Mouse (Mus musculus): ENCODE measurements around the gene Zmym3.

The Zmym3 gene

DNA sequence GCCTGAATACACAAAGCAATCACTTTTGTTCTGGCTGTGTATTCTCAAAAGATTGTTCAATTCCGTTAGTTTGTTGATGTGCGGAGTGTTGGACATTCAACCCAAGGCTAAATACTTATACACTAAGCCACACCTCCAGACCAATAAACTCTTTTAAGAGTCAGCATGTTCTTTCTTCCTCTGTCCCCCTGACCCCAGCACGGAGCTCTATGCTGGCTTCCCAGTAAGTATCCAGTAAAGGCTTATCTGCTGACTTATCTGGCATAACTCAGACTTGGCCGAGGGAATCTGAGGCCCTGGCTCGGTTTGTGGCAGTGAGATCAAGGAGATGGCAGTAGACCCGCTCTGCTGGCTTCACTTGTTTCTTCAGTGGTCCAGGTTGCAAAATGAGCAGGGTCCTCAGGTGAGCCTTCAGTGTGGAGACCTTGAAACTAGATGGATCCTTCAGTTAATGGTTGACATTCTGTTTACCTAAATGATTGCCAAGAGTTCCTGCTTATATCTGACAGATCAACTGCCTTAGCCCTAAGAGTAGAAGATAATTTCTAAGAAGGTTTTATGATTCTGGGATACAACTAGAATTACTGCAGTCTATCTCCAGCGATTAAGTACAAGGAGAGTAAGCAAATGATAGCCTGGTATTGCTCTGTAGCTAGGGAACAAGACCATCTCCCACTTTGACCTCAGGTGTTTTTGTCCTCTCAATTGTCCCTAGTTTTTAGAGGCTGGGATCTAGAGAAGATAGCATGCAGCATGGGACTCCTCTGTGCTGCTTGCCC is 44.3 kb downstream of the Zmym3 start, which contains the start of gene Gjb1:
TSS of gene Gjb1 (plus strand) at position 189 of the 779 bp plus-strand sequence.
- no peak for DNase-seq (ENCODE audit: low spot score in 2 of 2)

DNA sequence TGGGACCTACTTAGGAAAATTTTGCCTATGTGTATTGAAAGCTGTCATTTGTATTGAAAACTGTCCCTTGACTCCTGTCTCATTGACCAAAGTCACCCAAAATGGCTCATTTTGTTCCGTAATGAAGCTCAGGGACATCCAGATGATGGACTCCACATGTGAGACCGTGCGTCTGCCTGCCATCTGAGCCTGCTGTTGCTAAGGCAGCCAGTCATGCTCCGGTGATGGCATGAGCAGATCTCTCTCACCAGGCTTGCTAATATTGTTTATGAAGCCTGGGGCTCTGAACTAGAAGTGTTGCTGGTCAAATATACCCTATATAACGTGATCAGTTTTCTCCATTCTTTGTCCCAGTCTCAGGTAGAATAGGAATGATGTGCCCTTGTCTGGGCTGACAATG is 47.7 kb downstream of the Zmym3 start:
- DNase-seq (ENCODE audit: low spot score in 2 of 2), result no peak

GRCm38 (mm10) chrX:101370573-101370972 is 50.1 kb downstream of the Zmym3 start:
- DNase-seq (ENCODE audit: low spot score in 2 of 2), result no peak

DNA sequence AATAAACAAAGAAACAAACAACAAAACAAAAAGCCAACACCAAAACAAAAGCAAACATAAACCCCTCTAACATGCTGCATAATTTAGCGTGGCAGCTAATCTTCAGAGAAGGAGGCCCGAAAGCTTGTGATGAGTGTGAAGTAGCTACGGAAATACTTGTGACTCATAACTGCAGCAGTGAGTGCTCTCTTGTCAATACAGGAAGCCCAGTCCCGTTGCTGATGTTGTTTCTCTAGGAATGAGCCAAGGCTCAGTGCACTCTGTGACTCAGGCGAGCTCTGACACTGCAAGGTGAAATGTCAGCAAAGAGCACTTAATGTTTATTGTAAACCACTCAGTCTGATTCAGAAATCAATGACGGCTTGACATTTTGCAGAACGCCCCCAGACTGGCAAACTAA is 51.6 kb downstream of the Zmym3 start:
- DNase-seq (ENCODE audit: low spot score in 2 of 2), result no peak

- DNase-seq (ENCODE audit: low spot score in 2 of 2), result peak; percentile 11 to 63
Measured at GRCm38 (mm10) chrX:101358902-101359301, 61.7 kb downstream of the Zmym3 start.
